Mouse (Mus musculus): ENCODE measurements around the gene Rps3a1. TPM values are rescaled to one million over a fixed set of nuclear protein-coding genes. Genes with fewer than 3 reads are reported as not detected.
"Not testable (repeated sequence)": the region's sequence is repeated elsewhere in the genome, so short reads cannot be mapped to it uniquely, and the experiment has no call there.

The Rps3a1 gene
- total and polyA plus RNA-seq, 2 experiments from 2014 or later: 683 to 694 TPM

DNA sequence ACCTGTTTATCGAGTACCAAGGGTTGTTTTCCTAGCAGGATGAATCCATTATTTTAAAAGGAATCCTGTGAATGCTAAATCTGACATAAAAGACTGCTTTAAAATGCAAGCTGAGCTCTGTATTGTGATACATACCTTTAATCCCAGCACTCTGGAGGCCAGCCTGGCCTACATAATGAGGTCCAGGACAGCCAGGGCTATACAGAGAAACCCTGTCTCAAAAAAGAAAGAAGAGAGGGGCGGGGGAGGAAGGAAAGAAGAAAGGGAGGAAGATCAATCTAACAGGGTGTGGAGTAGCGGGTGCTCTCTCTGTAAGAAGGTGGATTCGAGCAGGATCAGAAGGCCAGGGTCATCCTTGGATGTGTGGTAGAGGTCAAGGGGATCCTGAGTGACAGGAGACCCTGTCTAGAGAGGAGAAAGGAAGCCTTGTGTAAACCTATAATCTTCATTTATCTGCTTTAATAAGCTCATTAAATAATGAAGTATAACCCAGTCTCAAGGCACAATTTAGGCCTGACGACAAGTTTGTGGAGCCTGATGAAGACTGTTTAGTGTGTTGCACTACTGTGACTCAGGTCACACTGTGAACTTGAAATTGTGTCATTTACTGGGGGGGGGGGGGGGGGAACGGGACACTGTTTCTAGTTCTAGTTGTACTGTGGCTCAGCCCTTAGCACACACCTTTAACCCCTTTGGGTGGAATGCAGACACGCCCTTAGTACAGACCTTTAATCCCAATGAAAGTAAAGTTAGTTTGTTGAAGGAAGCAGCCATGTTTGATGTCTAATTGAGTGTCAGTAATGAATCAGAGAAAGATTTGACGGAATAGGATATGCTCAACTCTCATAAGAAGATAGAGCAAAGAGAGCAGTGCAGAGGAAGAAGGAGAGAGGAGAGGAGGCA is 34.6 kb downstream of the Rps3a1 start:
- 84% methylated on average over 8 of the region's 8 CpGs for WGBS
- DNase-seq (ENCODE audit: low spot score) (no peak), ATAC-seq (ENCODE audit: insufficient read depth, low read depth) (no peak)
- Histone ChIP-seq H3K9ac (replicated peaks; ENCODE audit: low read depth, low read length) (no peak overlapping the region), H3K4me1 (ENCODE audit: control insufficient read depth, insufficient read depth) (no peaks in the 10 kb centered on the region), H3K9me3 (replicated peaks; ENCODE audit: control insufficient read depth, low read length) (no peaks in the 10 kb centered on the region), H3K27me3 (ENCODE audit: control insufficient read depth, insufficient read depth, low read length) (no peaks in the 10 kb centered on the region), H3K27ac (ENCODE audit: low read depth) (no peak overlapping the region), H3K4me3 (ENCODE audit: low read depth, low read length) (no peak overlapping the region), H3K36me3 (replicated peaks; ENCODE audit: control insufficient read depth, insufficient read depth, low read length) (no peaks in the 10 kb centered on the region), H3K4me2 (ENCODE audit: low read depth, low read length) (no peak overlapping the region)
- TF ChIP-seq CTCF (IDR thresholded peaks at IDR 0.05; ENCODE audit: low read depth) (no peak), EP300 (IDR thresholded peaks at IDR 0.05; ENCODE audit: low read depth) (no peak)

DNA sequence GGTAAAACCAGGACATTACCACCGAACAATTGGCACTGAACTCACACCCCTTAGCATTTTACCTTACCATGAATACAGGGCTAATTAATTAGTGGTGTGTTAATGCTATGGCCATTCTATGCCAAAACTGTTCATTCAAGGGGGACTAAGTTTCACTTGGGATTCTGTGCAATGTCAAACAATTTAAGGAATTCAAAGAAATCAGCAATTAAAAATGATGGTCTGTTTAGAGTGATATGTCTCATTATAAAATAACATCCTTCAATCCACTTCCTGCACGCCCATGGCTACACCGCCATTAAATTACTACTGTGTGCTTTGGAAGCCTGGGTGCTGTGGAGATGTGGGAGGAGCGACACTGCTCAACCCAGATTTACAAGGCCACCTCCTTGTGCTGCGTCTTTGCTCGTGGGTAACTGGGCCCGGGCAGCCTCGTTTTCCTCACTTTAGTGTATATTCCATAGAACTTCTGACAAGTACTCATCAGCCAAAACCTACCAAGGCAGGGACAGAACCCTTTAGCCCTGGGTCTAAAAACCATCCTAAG is 36.3 kb downstream of the Rps3a1 start:
- no peak overlapping the region for H3K4me3 ChIP-seq (ENCODE audit: low read depth, low read length)
- H3K4me1 ChIP-seq (ENCODE audit: control insufficient read depth, insufficient read depth): no peaks in the 10 kb centered on the region
- H3K9me3 ChIP-seq (replicated peaks; ENCODE audit: control insufficient read depth, low read length): no peaks in the 10 kb centered on the region
- no peak for TF ChIP-seq EP300 (IDR thresholded peaks at IDR 0.05; ENCODE audit: low read depth)
- TF ChIP-seq CTCF (IDR thresholded peaks at IDR 0.05; ENCODE audit: low read depth): no peak
- ATAC-seq (ENCODE audit: insufficient read depth, low read depth) (no peak), DNase-seq (ENCODE audit: low spot score) (no peak)
- no peak overlapping the region for H3K27ac ChIP-seq (ENCODE audit: low read depth)
- 93% methylated on average over 8 of the region's 8 CpGs for WGBS
- H3K36me3 ChIP-seq (replicated peaks; ENCODE audit: control insufficient read depth, insufficient read depth, low read length): 0 out of 2 replicates have a peak, but pooled peaks cover 1% of the 10 kb centered on the region
- H3K9ac ChIP-seq (replicated peaks; ENCODE audit: low read depth, low read length): no peak overlapping the region
- H3K27me3 ChIP-seq (ENCODE audit: control insufficient read depth, insufficient read depth, low read length): no peaks in the 10 kb centered on the region
- H3K4me2 ChIP-seq (ENCODE audit: low read depth, low read length): no peak overlapping the region

DNA sequence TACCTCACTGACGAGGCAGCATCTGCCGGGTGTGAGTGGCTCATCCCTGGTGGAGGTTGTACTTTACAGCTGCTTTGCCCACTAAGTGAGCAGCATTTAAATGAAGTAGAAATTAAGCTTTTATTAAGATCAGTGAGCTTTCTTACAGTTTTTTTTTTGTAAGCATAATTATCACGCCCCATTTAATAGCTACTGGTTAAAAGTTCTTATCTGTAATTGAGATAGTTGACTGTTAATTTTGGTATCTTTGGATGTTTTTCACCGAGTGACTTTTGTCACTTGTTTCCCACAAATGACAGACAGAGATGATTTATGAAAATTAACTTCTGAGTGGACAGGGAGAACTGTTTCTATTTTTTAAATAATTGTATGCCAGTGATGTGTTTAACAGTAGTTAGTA is 37.6 kb downstream of the Rps3a1 start:
- Histone ChIP-seq H3K9ac (replicated peaks; ENCODE audit: low read depth, low read length) (no peak overlapping the region), H3K4me1 (ENCODE audit: control insufficient read depth, insufficient read depth) (no peaks in the 10 kb centered on the region), H3K9me3 (replicated peaks; ENCODE audit: control insufficient read depth, low read length) (no peaks in the 10 kb centered on the region), H3K27ac (ENCODE audit: low read depth) (no peak overlapping the region), H3K4me2 (ENCODE audit: low read depth, low read length) (no peak overlapping the region), H3K36me3 (replicated peaks; ENCODE audit: control insufficient read depth, insufficient read depth, low read length) (0 out of 2 replicates have a peak, but pooled peaks cover 3% of the 10 kb centered on the region), H3K4me3 (ENCODE audit: low read depth, low read length) (no peak overlapping the region), H3K27me3 (ENCODE audit: control insufficient read depth, insufficient read depth, low read length) (no peaks in the 10 kb centered on the region)
- DNase-seq (ENCODE audit: low spot score): no peak
- ATAC-seq (ENCODE audit: insufficient read depth, low read depth): no peak
- 83% methylated on average over 4 of the region's 4 CpGs for WGBS
- no peak for TF ChIP-seq EP300 (IDR thresholded peaks at IDR 0.05; ENCODE audit: low read depth)
- no peak for TF ChIP-seq CTCF (IDR thresholded peaks at IDR 0.05; ENCODE audit: low read depth)

DNA sequence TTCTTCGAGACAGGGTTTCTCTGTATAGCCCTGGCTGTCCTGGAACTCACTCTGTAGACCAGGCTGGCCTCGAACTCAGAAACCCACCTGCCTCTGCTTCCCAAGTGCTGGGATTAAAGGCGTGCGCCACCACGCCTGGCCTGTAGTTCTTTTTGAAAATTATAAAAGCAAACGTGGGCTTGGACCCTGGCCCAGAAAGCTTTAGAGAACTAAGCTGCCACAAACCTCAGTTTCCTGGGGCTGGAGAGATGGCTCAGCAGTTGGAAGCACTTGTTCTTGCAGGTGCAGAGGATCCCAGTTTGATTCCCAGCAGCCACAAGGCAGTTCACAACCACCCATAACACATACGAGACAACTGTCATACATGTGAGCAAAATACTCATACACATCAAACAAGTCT is 38.1 kb downstream of the Rps3a1 start:
- WGBS: 88% methylated on average over 7 of the region's 7 CpGs
- H3K27me3 ChIP-seq (ENCODE audit: control insufficient read depth, insufficient read depth, low read length); ATAC-seq (ENCODE audit: insufficient read depth, low read depth): not testable (repeated sequence)

DNA sequence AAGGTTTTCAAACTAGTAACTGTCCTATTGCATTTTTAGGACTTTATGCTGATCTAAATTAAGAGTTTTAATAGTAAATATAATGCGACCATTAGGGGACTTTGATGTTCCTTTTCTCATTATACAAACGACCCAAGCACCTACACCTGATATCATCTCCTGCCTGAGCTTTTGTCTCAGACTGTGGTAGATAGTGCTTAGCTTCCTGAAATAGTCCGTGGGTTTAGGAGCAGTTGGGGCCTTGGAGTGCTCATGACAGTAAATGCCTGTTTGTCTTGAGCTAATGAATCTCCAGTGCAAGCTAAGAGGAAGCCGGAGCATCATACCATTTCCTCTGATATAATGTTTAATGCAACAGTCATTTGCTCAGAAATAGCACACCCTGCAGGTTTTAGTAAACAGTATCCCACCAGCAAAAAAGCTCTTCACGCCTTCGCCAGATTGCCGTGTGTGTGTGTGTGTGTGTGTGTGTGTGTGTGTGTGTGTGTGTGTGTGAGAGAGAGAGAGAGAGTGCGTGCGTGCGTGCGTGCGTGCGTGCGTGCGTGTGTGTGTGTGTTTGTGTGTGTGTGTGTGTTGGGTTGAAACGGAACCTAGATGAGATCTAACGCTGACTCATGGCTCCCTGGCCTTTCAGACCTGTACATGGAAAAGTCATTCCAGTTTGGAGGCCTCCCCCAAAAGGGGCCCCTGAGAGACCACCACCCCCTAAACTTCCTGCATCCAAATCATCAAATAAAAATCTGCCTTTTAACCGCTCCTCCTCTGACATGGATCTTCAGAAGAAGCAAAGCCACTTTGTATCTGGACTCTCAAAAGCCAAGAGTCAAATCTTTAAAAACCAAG is 38.8 kb downstream of the Rps3a1 start:
- Histone ChIP-seq H3K36me3 (replicated peaks; ENCODE audit: control insufficient read depth, insufficient read depth, low read length) (peaks cover 7% of the 10 kb centered on the region; the same call in 1 of the 2 replicates), H3K4me3 (ENCODE audit: low read depth, low read length) (no peak overlapping the region), H3K4me2 (ENCODE audit: low read depth, low read length) (no peak overlapping the region), H3K4me1 (ENCODE audit: control insufficient read depth, insufficient read depth) (no peaks in the 10 kb centered on the region), H3K9ac (replicated peaks; ENCODE audit: low read depth, low read length) (no peak overlapping the region), H3K9me3 (replicated peaks; ENCODE audit: control insufficient read depth, low read length) (no peaks in the 10 kb centered on the region), H3K27ac (ENCODE audit: low read depth) (no peak overlapping the region), H3K27me3 (ENCODE audit: control insufficient read depth, insufficient read depth, low read length) (no peaks in the 10 kb centered on the region)
- no peak for DNase-seq (ENCODE audit: low spot score)
- no peak for ATAC-seq (ENCODE audit: insufficient read depth, low read depth)
- TF ChIP-seq EP300 (IDR thresholded peaks at IDR 0.05; ENCODE audit: low read depth) (no peak), CTCF (IDR thresholded peaks at IDR 0.05; ENCODE audit: low read depth) (no peak)
- WGBS: 78% methylated on average over 17 of the region's 18 CpGs

More for the DNA sequence above, 38.1 kb downstream of the Rps3a1 start:
- DNase-seq (ENCODE audit: low spot score); H3K27ac ChIP-seq (ENCODE audit: low read depth); H3K9me3 ChIP-seq (replicated peaks; ENCODE audit: control insufficient read depth, low read length); H3K9ac ChIP-seq (replicated peaks; ENCODE audit: low read depth, low read length); H3K4me2 ChIP-seq (ENCODE audit: low read depth, low read length); H3K4me3 ChIP-seq (ENCODE audit: low read depth, low read length); H3K4me1 ChIP-seq (ENCODE audit: control insufficient read depth, insufficient read depth); H3K36me3 ChIP-seq (replicated peaks; ENCODE audit: control insufficient read depth, insufficient read depth, low read length): not testable (repeated sequence)
